ENCODE assay signal across 9 mouse cellular contexts in genomic region chr2:60171786-60172530, GRCm38 (mm10). TPM values are rescaled to one million over a fixed set of nuclear protein-coding genes. Genes with fewer than 3 reads are reported as not detected.
DNase-seq lines count a peak whose midpoint lies in the region; ATAC-seq lines count a peak whose summit lies in the region.
"Had no signal": no experiment of that assay in that cellular context is flagged by ENCODE, and none has a peak within 500 bp of the region (broad histone marks: within the 10 kb centered on the region; RNA-seq: fewer than 3 reads in every experiment).

No protein-coding gene starts in this region.

- H3K4me1 ChIP-seq in embryonic facial prominence, embryonic 15.5 days, result peaks cover 12% of the 10 kb centered on the region; the same call in 1 of the 2 replicates
- peaks cover 3% of the 10 kb centered on the region; the same call in 1 of the 2 replicates for H3K4me1 ChIP-seq in liver, embryonic 12.5 days
- H3K4me1 ChIP-seq in forebrain, embryonic 11.5 days (replicated peaks; ENCODE audit: control insufficient read depth, insufficient read depth, low read length), result no peaks in the 10 kb centered on the region

- H3K9ac ChIP-seq in embryonic facial prominence, embryonic 15.5 days, result no peak overlapping the region
- no peak overlapping the region for H3K9ac ChIP-seq in liver, embryonic 12.5 days
- H3K9ac ChIP-seq in forebrain, embryonic 11.5 days (ENCODE audit: low read length), result no peak overlapping the region
- H3K9ac ChIP-seq: limb, embryonic 15.5 days had no signal

- ATAC-seq in embryonic facial prominence, embryonic 15.5 days (ENCODE audit: insufficient number of reproducible peaks, low FRiP score, low TSS enrichment, low read depth), result peak; percentile 72; the same call in 1 of the 2 replicates
- 0 out of 2 replicates have a peak, but pooled peaks have one; percentile 37 for ATAC-seq in liver, embryonic 12.5 days
- ATAC-seq in forebrain, embryonic 11.5 days (replicated peaks; ENCODE audit: low FRiP score), result no peak

- DNase-seq in adrenal gland, adult 2 months, result peak; percentile 11
- DNase-seq in adrenal gland, postnatal 25 days, result no peak
- DNase-seq in right cerebral cortex, adult 18-20 months, result peak; percentile 8
- no peak for DNase-seq in right cerebral cortex, postnatal 25 days
- DNase-seq in spleen, postnatal 36 days (ENCODE audit: low spot score in 2 of 2), result peak; percentile 63 to 65
- no peak for DNase-seq in forebrain, embryonic 11.5 days (ENCODE audit: low spot score)

- no peak overlapping the region for H3K27ac ChIP-seq in embryonic facial prominence, embryonic 15.5 days (replicated peaks)
- peak overlapping the region; percentile 3; the same call in 1 of the 2 replicates for H3K27ac ChIP-seq in liver, embryonic 12.5 days
- no peak overlapping the region for H3K27ac ChIP-seq in forebrain, embryonic 11.5 days (ENCODE audit: low read depth, low read length)
- H3K27ac ChIP-seq: limb, embryonic 15.5 days had no signal

- H3K36me3 ChIP-seq in embryonic facial prominence, embryonic 15.5 days, result no peaks in the 10 kb centered on the region
- no peaks in the 10 kb centered on the region for H3K36me3 ChIP-seq in liver, embryonic 12.5 days
- H3K36me3 ChIP-seq in forebrain, embryonic 11.5 days (ENCODE audit: control insufficient read depth, insufficient read depth, low read length), result no peaks in the 10 kb centered on the region
- H3K36me3 ChIP-seq: limb, embryonic 15.5 days had no signal

- 44% methylated on average over 7 of the region's 7 CpGs for WGBS in embryonic facial prominence, embryonic 15.5 days
- WGBS in liver, embryonic 12.5 days (ENCODE audit: insufficient replicate concordance), result 63% methylated on average over 7 of the region's 7 CpGs
- WGBS in forebrain, embryonic 11.5 days, result 81% methylated on average over 7 of the region's 7 CpGs

- H3K9me3 ChIP-seq in embryonic facial prominence, embryonic 15.5 days (replicated peaks), result no peaks in the 10 kb centered on the region
- H3K9me3 ChIP-seq in liver, embryonic 12.5 days (replicated peaks), result no peaks in the 10 kb centered on the region
- no peaks in the 10 kb centered on the region for H3K9me3 ChIP-seq in forebrain, embryonic 11.5 days (ENCODE audit: control insufficient read depth, low read length)
- H3K9me3 ChIP-seq: limb, embryonic 15.5 days had no signal

- H3K4me2 ChIP-seq in embryonic facial prominence, embryonic 15.5 days (replicated peaks), result no peak overlapping the region
- H3K4me2 ChIP-seq in liver, embryonic 12.5 days, result no peak overlapping the region
- no peak overlapping the region for H3K4me2 ChIP-seq in forebrain, embryonic 11.5 days (ENCODE audit: low read depth, low read length, severe bottlenecking)
- H3K4me2 ChIP-seq: limb, embryonic 15.5 days had no signal

- H3K4me3 ChIP-seq in embryonic facial prominence, embryonic 15.5 days (replicated peaks), result no peak overlapping the region
- no peak overlapping the region for H3K4me3 ChIP-seq in liver, embryonic 12.5 days
- H3K4me3 ChIP-seq in forebrain, embryonic 11.5 days (ENCODE audit: low read depth, low read length), result no peak overlapping the region
- H3K4me3 ChIP-seq: limb, embryonic 15.5 days had no signal

- no peaks in the 10 kb centered on the region for H3K27me3 ChIP-seq in embryonic facial prominence, embryonic 15.5 days
- H3K27me3 ChIP-seq in liver, embryonic 12.5 days (replicated peaks), result no peaks in the 10 kb centered on the region
- no peaks in the 10 kb centered on the region for H3K27me3 ChIP-seq in forebrain, embryonic 11.5 days (ENCODE audit: control insufficient read depth, insufficient read depth, low read length)
- H3K27me3 ChIP-seq: limb, embryonic 15.5 days had no signal

RNA-seq across cellular contexts. Expression of gene Baz2b, which starts 37.7 kb away (rescaled TPM):
- 10 to 100 TPM; 60.3 to 86.8 TPM for total RNA-seq in adrenal gland, adult 2 months (2021)
- 7.8 and 11.9 TPM in 2 replicates for polyA plus RNA-seq in adrenal gland, adult 2 months (2012; rRNA removed)
- 98.4 and 110 TPM in 2 replicates for total RNA-seq in adrenal gland, postnatal 25 days (2021)
- polyA plus RNA-seq in embryonic facial prominence, embryonic 15.5 days (2015; fragmentation: Nextera tagmentation; extraction: Ambion mirVana), result 58.1 and 61.5 TPM in 2 replicates
- 22.1 and 22.2 TPM in 2 replicates for polyA plus RNA-seq in liver, embryonic 12.5 days (2016; fragmentation: Nextera tagmentation; extraction: Ambion mirVana)
- polyA plus RNA-seq in forebrain, embryonic 11.5 days (2014; fragmentation: Nextera tagmentation; extraction: Ambion mirVana), result 83.5 and 84.0 TPM in 2 replicates

RNA-seq across cellular contexts. Expression of gene March7, which starts 37.7 kb away (rescaled TPM):
- total RNA-seq in adrenal gland, adult 2 months (2021), result 10 to 100 TPM; 35.6 to 44.2 TPM
- 3.7 and 4.7 TPM in 2 replicates for polyA plus RNA-seq in adrenal gland, adult 2 months (2012; rRNA removed)
- 49.8 and 55.5 TPM in 2 replicates for total RNA-seq in adrenal gland, postnatal 25 days (2021)
- 71.5 and 78.5 TPM in 2 replicates for polyA plus RNA-seq in embryonic facial prominence, embryonic 15.5 days (2015; fragmentation: Nextera tagmentation; extraction: Ambion mirVana)
- 32.7 and 32.9 TPM in 2 replicates for polyA plus RNA-seq in liver, embryonic 12.5 days (2016; fragmentation: Nextera tagmentation; extraction: Ambion mirVana)
- polyA plus RNA-seq in forebrain, embryonic 11.5 days (2014; fragmentation: Nextera tagmentation; extraction: Ambion mirVana), result 72.0 and 83.5 TPM in 2 replicates

Comparison
In these comparisons a context has a peak if more than half of its experiments do, and no peak if none do; other contexts are left out.
1. DNase-seq: peak in adrenal gland, adult 2 months (single experiment), right cerebral cortex, adult 18-20 months (single experiment) and spleen, postnatal 36 days (2 of 2); none in adrenal gland, postnatal 25 days (single experiment), right cerebral cortex, postnatal 25 days (single experiment) and forebrain, embryonic 11.5 days (single experiment).